Mouse (Mus musculus) testis, adult 2 months (tissue): ENCODE measurements around the gene Adipor2.

Experiments
- CTCF ChIP-seq: fragments of 200-500 bp; IDR thresholded peaks from 2 replicates; pipeline ENCODE4 v1.5.1; 2012; ENCODE audit warnings: low read depth, mild to moderate bottlenecking, inconsistent platforms, low read length, moderate library complexity; ENCODE audit not compliant: control insufficient read depth, insufficient read depth, insufficient replicate concordance
- POLR2A ChIP-seq: fragments of 200-500 bp; IDR thresholded peaks from 2 replicates; pipeline ENCODE4 v1.6.1; 2012; ENCODE audit warnings: low read depth, mild to moderate bottlenecking, inconsistent platforms, low read length, moderate library complexity; ENCODE audit not compliant: control insufficient read depth

GRCm38 (mm10) chr6:119402976-119403375 lies 14.5 kb downstream of the Adipor2 start:
- TF ChIP-seq POLR2A (no peak), CTCF (no peak)
